Comparison of ENCODE assay signal across 1 mouse cellular context in the genomic region with DNA sequence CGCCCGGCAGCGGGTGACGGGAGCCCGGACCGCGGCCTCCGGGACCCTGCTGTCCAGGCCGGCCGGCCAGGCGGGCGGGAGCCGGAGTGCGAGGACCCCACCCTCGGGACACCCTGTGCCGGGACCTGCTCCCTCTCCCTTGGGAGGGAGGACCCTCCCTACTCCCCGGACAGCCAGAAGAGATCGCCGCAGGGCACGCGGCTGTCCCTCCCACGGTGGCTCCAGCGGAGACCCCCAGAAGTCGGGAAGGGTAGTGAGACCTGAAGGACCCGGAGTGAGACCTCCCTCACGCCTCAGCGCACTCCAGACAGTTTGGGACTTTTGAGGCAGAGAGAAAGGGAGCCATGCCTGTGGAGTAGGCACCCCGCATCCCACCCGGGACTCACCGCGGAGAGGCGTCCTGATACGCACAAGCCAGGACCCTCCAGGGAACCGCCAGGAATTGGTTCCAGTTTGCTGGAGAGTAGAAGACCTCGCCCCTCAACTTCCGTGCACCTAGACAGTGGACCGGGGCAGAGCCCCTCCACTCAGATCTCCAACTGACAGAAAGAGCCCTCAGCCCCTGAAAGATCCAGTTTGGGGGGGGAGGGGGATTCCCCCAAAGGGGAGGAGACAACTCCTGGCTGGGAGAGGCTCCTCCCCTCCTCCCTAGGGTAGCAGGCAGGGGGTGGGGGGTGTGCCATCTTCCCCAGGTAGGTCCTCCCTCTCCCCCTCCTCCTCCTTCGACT.
A peak's percentile ranks its signal among the peaks of the same experiment; 100 is the strongest.
TF ChIP-seq lines count a peak whose summit lies in the region.

No protein-coding gene starts in this region.

TF ChIP-seq in CH12.LX, 34 proteins besides CTCF, POLR2A, EP300 and RAD21 (continued from another document):
- TF ChIP-seq POLR2AphosphoS2 (IDR thresholded peaks at IDR 0.05; ENCODE audit: low read depth, low read length) (no peak), USF2 (conservative IDR thresholded peaks at IDR 0.05; ENCODE audit: low read depth, low read length) (no peak), KAT2A (IDR thresholded peaks at IDR 0.05; ENCODE audit: insufficient replicate concordance, low read length) (0 out of 2 replicates have a peak, but pooled peaks have one; percentile 15), ZNF384 (IDR thresholded peaks at IDR 0.05; ENCODE audit: low read depth, low read length) (no peak), UBTF (IDR thresholded peaks at IDR 0.05; ENCODE audit: low read depth, low read length) (no peak; the same call in 1 of the 2 replicates), ELF1 (IDR thresholded peaks at IDR 0.05; ENCODE audit: low read depth, low read length) (no peak; the same call in 1 of the 2 replicates), SIN3A (IDR thresholded peaks at IDR 0.05; ENCODE audit: low read length) (no peak; the same call in none of the 2 replicates), IRF4 (IDR thresholded peaks at IDR 0.05; ENCODE audit: low read depth, low read length) (no peak), TBP (conservative IDR thresholded peaks at IDR 0.05; ENCODE audit: low read depth, low read length) (no peak), HCFC1 (IDR thresholded peaks at IDR 0.05; ENCODE audit: low read depth, low read length) (no peak), CHD1 (IDR thresholded peaks at IDR 0.05; ENCODE audit: low read depth, low read length) (no peak), SMC3 (IDR thresholded peaks at IDR 0.05; ENCODE audit: low read depth, low read length) (no peak), NRF1 (IDR thresholded peaks at IDR 0.05; ENCODE audit: low read depth, low read length) (no peak), TCF12 (IDR thresholded peaks at IDR 0.05; ENCODE audit: low read depth, low read length) (no peak), MAFK (IDR thresholded peaks at IDR 0.05; ENCODE audit: insufficient replicate concordance, low read length) (no peak), JUND (conservative IDR thresholded peaks at IDR 0.05; ENCODE audit: low read depth, low read length) (no peak), MEF2A (IDR thresholded peaks at IDR 0.05; ENCODE audit: borderline replicate concordance, low read depth, low read length) (peak; percentile 20; the same call in 1 of the 2 replicates), MYC (IDR thresholded peaks at IDR 0.05; ENCODE audit: low read depth, low read length) (0 out of 2 replicates have a peak, but pooled peaks have one; percentile 23), PAX5 (IDR thresholded peaks at IDR 0.05; ENCODE audit: low read length) (no peak), RCOR1 (conservative IDR thresholded peaks at IDR 0.05; ENCODE audit: low read depth, low read length) (no peak), MAZ (IDR thresholded peaks at IDR 0.05; ENCODE audit: low read depth, low read length) (0 out of 2 replicates have a peak, but pooled peaks have one; percentile 27), ETS1 (conservative IDR thresholded peaks at IDR 0.05; ENCODE audit: low read depth, low read length) (no peak), CHD2 (IDR thresholded peaks at IDR 0.05; ENCODE audit: low read length) (peak; percentile 55; the same call in 1 of the 2 replicates)
